Mouse (Mus musculus) CD4-positive, CD25-positive, alpha-beta regulatory T cell (primary cell): ENCODE data around the gene Ep300. TPM values are rescaled to one million over a fixed set of nuclear protein-coding genes. Genes with fewer than 3 reads are reported as not detected.

ENCODE experiments used
- polyA plus RNA-seq: library from polyadenylated mRNA; unstranded; fragments of 100-300 nt; shearing (Covaris generic); gene quantifications from one replicate; pipeline ENCODE4 v1.2.1, GENCODE M21; 2017

Ep300 gene
- polyA plus RNA-seq: 42.9 TPM

DNA sequence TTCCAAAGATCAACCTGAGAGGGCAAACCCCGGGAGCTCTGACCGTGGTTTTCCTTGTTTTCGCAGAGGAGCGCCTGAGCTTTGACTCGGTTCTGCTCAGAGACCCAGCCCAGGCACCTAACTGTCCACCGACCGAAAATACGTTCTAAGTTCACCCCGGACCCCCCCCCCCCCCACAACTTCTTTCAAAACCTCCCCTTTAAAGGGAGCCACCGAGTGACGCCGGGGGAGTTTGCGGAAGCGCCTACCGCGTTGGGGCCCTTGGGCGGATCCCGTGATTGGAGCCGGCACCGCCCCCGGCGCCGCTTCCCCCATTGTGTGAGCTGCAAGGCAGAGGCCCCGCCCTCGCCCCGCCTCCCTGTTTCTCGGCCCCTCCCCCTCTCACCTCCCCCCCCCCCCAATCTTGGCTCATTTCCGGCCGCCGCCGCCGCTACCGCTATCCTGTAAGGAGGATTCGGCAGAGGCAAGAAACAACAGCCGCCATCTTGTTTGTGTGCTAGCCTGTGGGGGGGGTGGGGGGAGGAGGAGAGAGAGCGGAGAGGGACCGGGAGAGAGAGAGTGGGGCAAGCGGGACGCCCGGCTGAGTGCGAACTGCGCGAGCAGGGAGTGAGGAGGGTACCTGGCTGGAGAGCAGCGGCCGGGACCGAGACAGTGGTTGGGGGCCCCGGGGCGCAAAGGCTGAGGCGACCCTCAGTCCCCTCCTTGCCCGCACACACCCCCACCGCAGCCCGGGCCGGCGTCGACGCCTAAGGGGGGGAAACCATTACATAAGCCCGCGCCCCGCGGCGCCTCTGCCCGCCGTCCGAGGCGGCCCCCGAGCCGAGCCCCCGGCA, at the start of gene Ep300:
Gene Ep300, plus strand, starts transcription at position 439 of the 833 bp plus-strand sequence.

GRCm38 (mm10) chr15:81663697-81664561, 78.8 kb downstream of the Ep300 start, which contains the start of gene L3mbtl2:
Gene L3mbtl2 (plus strand): TSS chr15:81663889.

GRCm38 (mm10) chr15:81697175-81697574, 112.0 kb downstream of the Ep300 start, which contains the start of gene Chadl:
Gene Chadl (minus strand): TSS chr15:81697287.

Other genes starting within 250 kb of the Ep300 start
- 58.8 TPM for gene Slc25a17, start 224.5 kb upstream of the Ep300 start, polyA plus RNA-seq
- gene St13, start 185.3 kb upstream of the Ep300 start, polyA plus RNA-seq: 105 TPM
- 12.3 TPM for gene Xpnpep3, start 185.2 kb upstream of the Ep300 start, polyA plus RNA-seq
- 0.81 TPM for gene Dnajb7, start 177.1 kb upstream of the Ep300 start, polyA plus RNA-seq
- gene Rbx1, start 119.1 kb upstream of the Ep300 start, polyA plus RNA-seq: 334 TPM
- gene L3mbtl2, start 78.5 kb downstream of the Ep300 start, polyA plus RNA-seq: 34.3 TPM
- gene Chadl, start 111.9 kb downstream of the Ep300 start, polyA plus RNA-seq: 4.7 TPM
- gene Zc3h7b, start 159.7 kb downstream of the Ep300 start, polyA plus RNA-seq: 6.3 TPM
- gene Rangap1, start 160.2 kb downstream of the Ep300 start, polyA plus RNA-seq: 75.2 TPM
- 30.7 TPM for gene Tef, start 217.1 kb downstream of the Ep300 start, polyA plus RNA-seq